Mouse (Mus musculus) retina, postnatal 1 day (tissue): ENCODE measurements at regions not wholly inside any gene's neighbourhood (a gene's known extent, or its start where the extent isn't known, plus 50 kb on each side); places are given as distances from the start of the nearest gene placed in this dataset.

Source experiments
- DNase-seq: peaks from one replicate; pipeline ENCODE4 v3.0.0-alpha.2; 2012

DNA sequence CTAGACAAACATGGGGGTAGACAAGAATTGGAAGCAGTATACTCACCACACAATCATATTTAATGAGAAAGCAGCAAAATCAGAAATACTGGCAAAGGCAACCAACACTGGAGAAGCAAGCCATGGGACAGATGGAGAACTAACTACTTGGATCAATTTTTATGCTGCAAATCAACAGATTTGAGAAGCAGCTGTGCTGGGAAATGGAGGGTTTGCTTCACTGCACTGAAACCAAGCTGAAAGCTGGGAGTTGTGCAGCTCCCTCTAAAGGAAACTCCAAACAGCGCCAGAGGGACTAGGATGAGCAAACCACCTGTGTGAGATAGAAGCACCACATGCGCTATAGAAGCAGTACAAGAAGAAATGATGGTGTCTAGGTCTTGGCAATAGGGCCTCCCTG, 1246.0 kb downstream of the Lrfn5 start:
- peak; percentile 1 for DNase-seq

DNA sequence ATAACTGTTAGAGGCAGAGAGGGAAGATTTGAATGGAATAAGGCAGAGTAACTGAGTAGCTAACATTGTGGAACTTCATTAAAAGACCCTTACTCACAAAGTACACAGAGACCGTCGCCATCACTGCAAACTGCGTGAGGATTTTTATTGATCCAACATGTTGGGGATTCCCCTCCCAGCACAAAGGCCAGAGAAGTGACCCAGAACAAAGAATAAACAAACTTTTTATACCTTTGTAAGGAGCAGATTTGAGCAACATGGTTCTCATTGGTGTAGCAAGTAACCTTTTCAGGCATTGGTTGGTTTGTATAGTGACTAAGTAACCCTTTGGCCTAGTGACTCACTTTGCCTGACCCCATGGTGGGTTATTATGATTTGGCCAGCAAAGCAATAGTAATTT, 1246.9 kb downstream of the Lrfn5 start:
- no peak for DNase-seq

DNA sequence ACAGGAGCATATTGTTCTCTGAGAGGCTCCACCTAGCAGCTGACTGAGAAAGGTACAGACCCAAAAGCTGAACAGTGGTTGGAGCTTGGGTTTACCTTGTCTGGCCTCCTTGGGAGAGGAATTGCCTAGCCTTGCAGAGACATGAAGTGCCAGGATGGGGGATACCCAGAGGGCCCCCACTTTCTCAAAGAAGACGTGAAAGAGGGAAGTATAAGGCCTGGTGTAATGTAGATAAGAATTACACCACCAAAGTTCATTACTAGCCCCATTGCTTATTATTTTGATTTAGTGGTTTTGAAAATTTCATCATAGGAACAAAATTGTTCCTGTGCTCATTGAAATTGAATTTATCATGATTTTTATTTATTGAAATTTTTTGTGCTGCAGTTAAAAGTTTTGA, 1253.0 kb downstream of the Lrfn5 start:
- DNase-seq: no peak

DNA sequence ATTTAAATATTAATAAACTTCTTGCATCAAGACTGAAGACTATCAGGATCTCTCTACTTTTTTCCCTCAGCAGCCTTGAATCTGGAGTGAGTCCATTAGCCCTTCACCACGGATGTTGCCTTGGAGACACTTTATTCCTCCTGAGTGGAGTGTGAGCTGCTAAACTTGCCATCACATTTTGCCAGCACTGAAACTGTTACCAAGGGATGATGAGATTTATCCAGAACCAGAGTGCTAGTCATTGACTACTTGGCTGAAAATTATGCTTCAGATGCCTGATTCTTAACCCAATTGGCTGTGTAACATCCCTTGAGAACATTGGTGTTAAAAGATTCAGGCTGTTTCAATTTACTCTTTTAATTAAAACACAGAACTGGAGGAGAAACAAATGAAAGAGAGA, 1289.8 kb downstream of the Lrfn5 start:
- DNase-seq: peak; percentile 1
